Mouse (Mus musculus) stomach, postnatal 0 days (tissue): ENCODE results near the gene Ms4a14.

Experiments
- CTCF ChIP-seq: IDR thresholded peaks from 2 replicates; pipeline ENCODE4 v1.5.1; 2016; ENCODE audit warnings: antibody characterized with exemption, low read depth, mild to moderate bottlenecking, moderate library complexity
- EP300 ChIP-seq: optimal IDR thresholded peaks from 2 replicates; pipeline ENCODE3; 2016; ENCODE audit warnings: antibody characterized with exemption

DNA sequence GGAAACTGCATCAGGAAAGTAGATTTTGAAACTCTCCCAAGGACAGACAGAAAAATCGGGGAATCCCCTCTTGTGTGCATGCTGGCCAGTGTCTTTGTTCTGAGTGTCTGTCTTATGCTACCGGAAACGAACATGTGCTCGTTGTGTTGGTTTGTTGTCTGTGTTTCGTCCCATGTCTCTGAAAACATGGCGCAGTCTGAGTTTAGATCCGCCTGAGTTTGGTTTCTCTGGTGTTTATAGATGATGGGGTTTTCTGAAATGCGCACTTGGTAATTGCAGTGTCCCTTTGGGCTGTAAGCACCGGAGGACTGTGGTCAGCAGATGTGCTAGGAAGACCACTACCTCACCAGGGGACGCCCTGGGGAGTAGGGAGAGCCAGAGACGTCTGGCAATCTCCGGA lies 21.3 kb downstream of the Ms4a14 start:
- TF ChIP-seq EP300 (no peak), CTCF (no peak)
